Mouse (Mus musculus) intestine, postnatal 0 days (tissue): ENCODE results near the gene Ranbp17. TPM values are rescaled to one million over a fixed set of nuclear protein-coding genes. Genes with fewer than 3 reads are reported as not detected.

Experiments used
- ATAC-seq: fragments of 200-750 bp; cut with Nextera tagmentation; 2 replicates; pipeline ENCODE4 v1.8.0; 2017; ENCODE audit warnings: mild to moderate bottlenecking, moderate TSS enrichment, moderate library complexity
- H3K27ac ChIP-seq: fragments of 300-500 bp; sonication (generic); 2 replicates; pipeline ENCODE4 v1.5.1; 2014; ENCODE audit warnings: mild to moderate bottlenecking, low read depth, low read length, moderate library complexity
- H3K27me3 ChIP-seq: fragments of 300-500 bp; sonication (generic); replicated peaks from 2 replicates; pipeline ENCODE4 v1.6.1; 2014; ENCODE audit warnings: low read length, mixed read lengths; ENCODE audit not compliant: control insufficient read depth, insufficient read depth
- H3K36me3 ChIP-seq: fragments of 300-500 bp; sonication (generic); 2 replicates; pipeline ENCODE4 v1.6.1; 2014; ENCODE audit warnings: mild to moderate bottlenecking, moderate library complexity; ENCODE audit not compliant: control insufficient read depth, insufficient read depth
- H3K4me1 ChIP-seq: fragments of 300-500 bp; sonication (generic); replicated peaks from 2 replicates; pipeline ENCODE4 v1.6.1; 2014; ENCODE audit warnings: antibody characterized with exemption, low read length, mixed read lengths; ENCODE audit not compliant: control insufficient read depth, insufficient read depth
- H3K4me2 ChIP-seq: fragments of 300-500 bp; sonication (generic); replicated peaks from 2 replicates; pipeline ENCODE4 v1.6.1; 2014; ENCODE audit warnings: low read depth, mild to moderate bottlenecking, moderate library complexity
- H3K4me3 ChIP-seq: fragments of 300-500 bp; sonication (generic); 2 replicates; pipeline ENCODE4 v1.5.1; 2014; ENCODE audit warnings: low read depth, low read length
- H3K9ac ChIP-seq: fragments of 300-500 bp; sonication (generic); 2 replicates; pipeline ENCODE4 v1.6.1; 2014; ENCODE audit warnings: mild to moderate bottlenecking, low read depth, low read length
- H3K9me3 ChIP-seq: fragments of 300-500 bp; sonication (generic); 2 replicates; pipeline ENCODE4 v1.6.1; 2016; ENCODE audit warnings: mixed run types; ENCODE audit not compliant: control insufficient read depth
- CTCF ChIP-seq: sonication (generic); IDR thresholded peaks from 2 replicates; pipeline ENCODE4 v1.5.1; 2016; ENCODE audit warnings: low read depth, mild to moderate bottlenecking, control low read depth, antibody characterized with exemption, moderate library complexity
- WGBS: fragments of 180-500 bp; shearing (Covaris S2); extraction: QIAGEN DNeasy Blood & Tissue Kit; methylation state at CpG from one replicate; pipeline ENCODE4 v1.1.7; 2014; 5-methylcytosine and 5-hydroxymethylcytosine counted together
- polyA plus RNA-seq: library from polyadenylated mRNA; unstranded; fragments of >200 nt; fragmentation: Nextera tagmentation; extraction: Ambion mirVana; gene quantifications from 2 replicates; pipeline ENCODE4 v1.2.1, GENCODE M21; 2015

Ranbp17 gene
- 0.92 and 1.1 TPM in 2 replicates for polyA plus RNA-seq

DNA sequence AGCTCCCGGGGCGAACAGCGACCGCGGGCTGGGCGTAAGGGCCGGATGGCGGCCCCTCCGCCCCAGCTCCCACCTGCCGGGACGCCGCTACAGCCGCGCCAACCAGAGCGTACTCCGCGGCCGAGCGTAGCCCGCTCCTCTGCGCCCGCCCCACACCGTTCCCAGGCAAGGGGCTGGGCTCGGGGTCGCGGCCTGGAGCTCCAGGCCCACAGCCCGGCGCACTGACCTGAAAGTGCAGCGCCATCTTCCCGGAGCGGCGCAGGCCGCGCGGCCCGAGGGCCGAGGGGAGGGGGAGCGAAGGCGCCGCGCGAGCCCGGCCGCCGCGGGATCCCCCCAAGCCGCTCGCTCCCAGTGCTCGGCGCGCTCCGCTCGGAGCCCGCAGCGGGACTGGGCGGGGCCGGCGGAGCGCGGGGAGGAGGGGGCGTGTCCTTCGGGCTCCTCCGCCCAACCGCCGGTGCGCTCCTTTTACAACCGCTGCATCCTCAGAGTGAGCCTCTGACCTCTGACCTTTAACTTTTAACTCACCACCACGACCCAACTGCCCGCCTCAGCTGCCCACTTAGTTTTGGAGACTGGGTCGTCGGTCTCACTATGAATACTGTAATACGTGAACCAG lies at the start of gene Ranbp17:
TSS of gene Ranbp17 (minus strand) at position 371 of the 616 bp plus-strand sequence.
- Histone ChIP-seq H3K4me2 (peak within 1 kb of the TSS; percentile 97), H3K4me1 (no peaks in the 10 kb centered on the region), H3K4me3 (peak within 1 kb of the TSS; percentile 69), H3K36me3 (no peaks in the 10 kb centered on the region), H3K27me3 (no peaks in the 10 kb centered on the region), H3K9me3 (no peaks in the 10 kb centered on the region), H3K27ac (peak within 1 kb of the TSS; percentile 36), H3K9ac (peak within 1 kb of the TSS; percentile 84)
- 2% methylated on average over 65 of the region's 72 CpGs for WGBS
- no peak for TF ChIP-seq CTCF
- ATAC-seq: peak; percentile 73

DNA sequence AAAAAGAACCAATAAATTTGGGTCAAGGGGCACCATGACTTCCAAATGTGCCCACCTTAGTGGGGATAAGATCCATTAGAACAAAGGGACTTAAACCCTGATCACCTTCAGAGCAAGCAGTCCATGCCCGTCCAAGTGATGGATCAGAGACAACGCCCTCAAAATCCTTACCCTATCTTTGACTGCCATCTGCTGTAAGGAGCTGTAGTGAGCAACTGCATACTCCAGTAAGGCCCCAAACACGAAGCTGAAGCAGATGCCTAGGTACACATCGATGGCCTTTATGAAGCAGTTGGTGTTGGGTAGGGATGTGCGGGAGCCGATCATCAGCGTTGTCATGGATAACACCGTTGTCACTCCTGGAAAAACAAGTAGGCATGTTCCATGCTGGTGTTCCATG lies 40.6 kb upstream of the Ranbp17 start:
- Histone ChIP-seq H3K9me3 (no peaks in the 10 kb centered on the region), H3K36me3 (no peaks in the 10 kb centered on the region), H3K27me3 (no peaks in the 10 kb centered on the region), H3K4me2 (no peak overlapping the region), H3K4me3 (no peak overlapping the region), H3K27ac (no peak overlapping the region), H3K4me1 (no peaks in the 10 kb centered on the region), H3K9ac (no peak overlapping the region)
- peak; percentile 65 for TF ChIP-seq CTCF
- 75% methylated on average over 8 of the region's 8 CpGs for WGBS
- no peak for ATAC-seq

GRCm38 (mm10) chr11:33550861-33551560 lies 37.5 kb upstream of the Ranbp17 start:
- Histone ChIP-seq H3K36me3 (no peaks in the 10 kb centered on the region), H3K27me3 (no peaks in the 10 kb centered on the region), H3K27ac (no peak overlapping the region), H3K4me1 (no peaks in the 10 kb centered on the region), H3K9me3 (no peaks in the 10 kb centered on the region), H3K9ac (no peak overlapping the region), H3K4me2 (no peak overlapping the region), H3K4me3 (no peak overlapping the region)
- ATAC-seq: no peak
- WGBS: 82% methylated on average over 14 of the region's 14 CpGs
- no peak for TF ChIP-seq CTCF

DNA sequence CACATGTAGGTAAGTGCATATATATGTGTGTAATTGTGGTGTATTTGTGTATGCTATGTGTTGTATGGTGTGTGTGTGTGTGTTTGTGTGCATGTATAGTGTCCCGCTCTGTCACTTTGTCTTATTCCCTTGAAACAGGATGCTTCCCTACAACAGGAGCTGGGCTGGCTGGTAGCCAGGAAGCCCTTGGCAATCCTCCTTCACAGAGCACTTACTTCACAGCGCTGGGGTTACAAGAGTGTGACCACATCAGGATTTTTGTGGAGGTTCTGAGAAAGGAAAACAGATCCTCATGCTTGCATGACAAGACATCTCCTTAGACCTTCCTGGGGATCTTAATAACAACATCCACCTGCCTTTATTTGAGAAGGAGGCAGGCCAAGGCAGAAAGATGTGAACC lies 33.8 kb upstream of the Ranbp17 start:
- no peaks in the 10 kb centered on the region for H3K27me3 ChIP-seq

DNA sequence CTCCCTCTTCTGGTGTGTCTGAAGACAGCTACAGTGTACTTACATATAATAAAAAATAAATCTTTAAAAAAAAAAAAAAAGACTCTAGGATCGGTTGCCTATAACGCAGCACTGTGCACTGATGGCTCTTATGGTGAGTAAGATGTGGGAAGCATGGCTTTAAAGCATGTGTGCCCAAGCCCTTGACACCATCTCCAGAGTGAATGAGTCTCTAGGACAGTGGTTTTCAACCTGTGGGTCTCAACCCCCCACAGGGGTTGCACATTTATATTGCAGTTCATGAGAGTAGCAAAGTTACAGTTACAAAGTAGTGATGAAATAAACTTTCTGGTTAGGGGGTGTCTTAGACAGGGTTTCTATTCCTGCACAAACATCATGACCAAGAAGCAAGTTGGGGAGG lies 31.4 kb upstream of the Ranbp17 start:
- no peaks in the 10 kb centered on the region for H3K4me1 ChIP-seq
- H3K9me3 ChIP-seq: no peaks in the 10 kb centered on the region
- H3K36me3 ChIP-seq: no peaks in the 10 kb centered on the region
- no peak for TF ChIP-seq CTCF
- no peak for ATAC-seq
- no peak overlapping the region for H3K4me2 ChIP-seq
- H3K9ac ChIP-seq: no peak overlapping the region
- H3K4me3 ChIP-seq: no peak overlapping the region
- H3K27ac ChIP-seq: no peak overlapping the region
- H3K27me3 ChIP-seq: no peaks in the 10 kb centered on the region
- 93% methylated on average over 2 of the region's 2 CpGs for WGBS

More for the DNA sequence above, 33.8 kb upstream of the Ranbp17 start:
- no peak overlapping the region for H3K4me2 ChIP-seq
- no peak overlapping the region for H3K4me3 ChIP-seq
- H3K9me3 ChIP-seq: no peaks in the 10 kb centered on the region
- no peak for TF ChIP-seq CTCF
- 75% methylated on average over 2 of the region's 2 CpGs for WGBS
- no peak overlapping the region for H3K27ac ChIP-seq
- no peak overlapping the region for H3K9ac ChIP-seq
- no peaks in the 10 kb centered on the region for H3K36me3 ChIP-seq
- H3K4me1 ChIP-seq: no peaks in the 10 kb centered on the region
- ATAC-seq: no peak

DNA sequence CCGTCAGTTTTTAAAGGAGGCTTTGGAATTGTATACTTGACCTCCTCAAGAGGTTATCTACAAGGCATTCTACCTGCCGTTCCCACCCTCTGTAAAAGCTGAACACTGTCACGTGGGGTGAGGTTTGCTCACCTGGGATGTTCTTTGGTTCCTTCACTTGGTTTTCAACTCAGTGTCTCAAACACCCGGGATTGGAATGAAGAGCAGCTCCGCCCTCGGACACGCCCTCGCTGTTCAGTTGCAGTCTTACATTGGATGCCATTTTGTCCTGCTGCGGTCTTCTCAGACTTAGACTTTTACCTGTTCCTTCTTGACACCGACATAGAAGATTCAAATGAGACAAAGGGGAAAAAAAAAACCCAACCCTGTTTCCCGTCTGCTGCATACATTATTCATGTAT lies 30.6 kb upstream of the Ranbp17 start:
- no peak overlapping the region for H3K4me2 ChIP-seq
- no peak for ATAC-seq
- no peaks in the 10 kb centered on the region for H3K27me3 ChIP-seq
- H3K4me1 ChIP-seq: no peaks in the 10 kb centered on the region
- WGBS: 38% methylated on average over 11 of the region's 11 CpGs
- no peak for TF ChIP-seq CTCF
- H3K36me3 ChIP-seq: no peaks in the 10 kb centered on the region
- no peaks in the 10 kb centered on the region for H3K9me3 ChIP-seq
- H3K27ac ChIP-seq: no peak overlapping the region
- H3K9ac ChIP-seq: no peak overlapping the region
- no peak overlapping the region for H3K4me3 ChIP-seq
